Mouse (Mus musculus): ENCODE results near the gene Ldb1. TPM values are rescaled to one million over a fixed set of nuclear protein-coding genes. Genes with fewer than 3 reads are reported as not detected.
"Not testable (repeated sequence)": the region's sequence is repeated elsewhere in the genome, so short reads cannot be mapped to it uniquely, and the experiment has no call there.

The Ldb1 gene
- total RNA-seq, 2 experiments from 2014 or later: 14.1 to 18.1 TPM

- intact Hi-C loops (cut with DNase I): not testable (repeated sequence)
Observed at GRCm38 (mm10) chr19:45993441-45993840, 51.6 kb downstream of the Ldb1 start.

GRCm38 (mm10) chr19:45991171-45991570 lies 53.8 kb downstream of the Ldb1 start:
- intact Hi-C loops (cut with DNase I): no loop called here
- DNase-seq: no peak

More at GRCm38 (mm10) chr19:45993441-45993840, 51.6 kb downstream of the Ldb1 start:
- not testable (repeated sequence) for DNase-seq

GRCm38 (mm10) chr19:45988238-45988637 lies 56.8 kb downstream of the Ldb1 start:
- DNase-seq: no peak
- intact Hi-C loops (cut with DNase I): no loop called here

GRCm38 (mm10) chr19:45984379-45984778 lies 60.6 kb downstream of the Ldb1 start:
- intact Hi-C loops (cut with DNase I): no loop called here

More at GRCm38 (mm10) chr19:45984379-45984778, 60.6 kb downstream of the Ldb1 start:
- DNase-seq: no peak

Other genes with a start within 250 kb of the Ldb1 start
- gene Kcnip2, start 229.2 kb downstream of the Ldb1 start, total RNA-seq (2021): under 1 TPM; 0.17 to 0.38 TPM
- gene Armh3, start 46.7 kb downstream of the Ldb1 start, total RNA-seq (2021): 10 to 100 TPM; 11.1 to 12.6 TPM
- gene Hps6, start 41.7 kb downstream of the Ldb1 start, total RNA-seq (2021): 1 to 10 TPM; 3.1 to 3.2 TPM
- gene Pprc1, start 328 bp downstream of the Ldb1 start, total RNA-seq (2021): 10 to 100 TPM; 12.2 to 21.8 TPM
- 10 to 100 TPM; 15.7 to 20.4 TPM for gene Nolc1, start 30.6 kb upstream of the Ldb1 start, total RNA-seq (2021)
- gene Elovl3, start 86.7 kb upstream of the Ldb1 start, total RNA-seq (2021): not detected
- gene Pitx3, start 103.1 kb upstream of the Ldb1 start, total RNA-seq (2021): 1 to 10 TPM; 5.0 to 9.7 TPM
- gene Gbf1, start 107.3 kb upstream of the Ldb1 start, total RNA-seq (2021): 10 to 100 TPM; 42.9 to 48.0 TPM

Data from gastrocnemius, postnatal 36 days (tissue).